Mouse (Mus musculus) embryonic fibroblast, embryonic 13.5 days (primary cell): Measurements from ENCODE around the gene Fbxo39.

Experiments used
- CTCF ChIP-seq: IDR thresholded peaks from 2 replicates; pipeline ENCODE4 v1.5.1; 2011; ENCODE audit warnings: mild to moderate bottlenecking, control low read depth, low read length, moderate library complexity, borderline replicate concordance; ENCODE audit not compliant: insufficient read depth
- POLR2A ChIP-seq: IDR thresholded peaks from 2 replicates; pipeline ENCODE4 v1.6.1; 2011; ENCODE audit warnings: low read depth, mild to moderate bottlenecking, control low read depth, low read length, moderate library complexity

GRCm38 (mm10) chr11:72353186-72353585 is 38.9 kb downstream of the Fbxo39 start:
- TF ChIP-seq CTCF (no peak), POLR2A (no peak)
